Mouse (Mus musculus) granulocyte monocyte progenitor cell, adult 5-6 weeks (primary cell): ENCODE results near the gene Aknad1. TPM values are rescaled to one million over a fixed set of nuclear protein-coding genes. Genes with fewer than 3 reads are reported as not detected.

ENCODE experiments used
- ATAC-seq: replicated peaks from 2 replicates; pipeline ENCODE4 v1.8.0; 2016; ENCODE audit warnings: mild to moderate bottlenecking, moderate TSS enrichment, inconsistent platforms; ENCODE audit not compliant: poor library complexity, severe bottlenecking
- total RNA-seq, 2 experiments: library from RNA; stranded (forward) in 1 of 2; stranded (reverse) in 1 of 2; fragments of 200-712, 200-1000 nt in 1 of 2; fragments of >200 nt in 1 of 2; fragmentation: Nextera tagmentation in 1 of 2; gene quantifications; 2 replicates each; pipeline ENCODE4 v1.2.3; 2014 to 2017

The Aknad1 gene
- total RNA-seq, 2 experiments from 2014 or later: not detected

- peak; percentile 95 for ATAC-seq
Measured at GRCm38 (mm10) chr3:108737761-108738160, 1.7 kb upstream of the Aknad1 start.

DNA sequence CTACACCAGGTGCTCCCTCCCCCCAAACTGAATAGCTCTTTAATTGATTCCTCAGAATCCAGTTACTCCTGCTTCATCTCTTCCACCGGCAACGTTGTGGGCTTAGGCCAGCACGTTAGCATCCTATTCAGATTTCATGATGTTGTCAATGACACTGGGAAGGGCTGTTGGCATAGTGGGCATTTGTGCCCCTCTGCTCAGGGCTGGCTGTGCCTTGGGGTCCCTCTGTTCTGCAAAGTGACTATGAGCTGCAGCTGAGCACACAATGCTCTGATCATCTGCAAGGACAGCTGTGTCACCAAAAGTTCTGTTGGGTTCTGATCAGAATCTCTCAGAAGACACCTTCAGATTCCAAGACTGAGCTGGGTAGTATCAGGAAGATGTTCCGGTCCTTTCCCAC lies 4.6 kb downstream of the Aknad1 start:
- ATAC-seq: no peak

GRCm38 (mm10) chr3:108751061-108751460 lies 11.6 kb downstream of the Aknad1 start:
- no peak for ATAC-seq

- ATAC-seq: no peak
Measured at GRCm38 (mm10) chr3:108751691-108752090, 12.2 kb downstream of the Aknad1 start.

GRCm38 (mm10) chr3:108754541-108754940 lies 15.1 kb downstream of the Aknad1 start:
- ATAC-seq: no peak

- no peak for ATAC-seq
Measured at GRCm38 (mm10) chr3:108755542-108755941, 16.1 kb downstream of the Aknad1 start.

GRCm38 (mm10) chr3:108756131-108756530 lies 16.7 kb downstream of the Aknad1 start:
- no peak for ATAC-seq

- ATAC-seq: no peak
Measured at GRCm38 (mm10) chr3:108757570-108757969, 18.1 kb downstream of the Aknad1 start.

DNA sequence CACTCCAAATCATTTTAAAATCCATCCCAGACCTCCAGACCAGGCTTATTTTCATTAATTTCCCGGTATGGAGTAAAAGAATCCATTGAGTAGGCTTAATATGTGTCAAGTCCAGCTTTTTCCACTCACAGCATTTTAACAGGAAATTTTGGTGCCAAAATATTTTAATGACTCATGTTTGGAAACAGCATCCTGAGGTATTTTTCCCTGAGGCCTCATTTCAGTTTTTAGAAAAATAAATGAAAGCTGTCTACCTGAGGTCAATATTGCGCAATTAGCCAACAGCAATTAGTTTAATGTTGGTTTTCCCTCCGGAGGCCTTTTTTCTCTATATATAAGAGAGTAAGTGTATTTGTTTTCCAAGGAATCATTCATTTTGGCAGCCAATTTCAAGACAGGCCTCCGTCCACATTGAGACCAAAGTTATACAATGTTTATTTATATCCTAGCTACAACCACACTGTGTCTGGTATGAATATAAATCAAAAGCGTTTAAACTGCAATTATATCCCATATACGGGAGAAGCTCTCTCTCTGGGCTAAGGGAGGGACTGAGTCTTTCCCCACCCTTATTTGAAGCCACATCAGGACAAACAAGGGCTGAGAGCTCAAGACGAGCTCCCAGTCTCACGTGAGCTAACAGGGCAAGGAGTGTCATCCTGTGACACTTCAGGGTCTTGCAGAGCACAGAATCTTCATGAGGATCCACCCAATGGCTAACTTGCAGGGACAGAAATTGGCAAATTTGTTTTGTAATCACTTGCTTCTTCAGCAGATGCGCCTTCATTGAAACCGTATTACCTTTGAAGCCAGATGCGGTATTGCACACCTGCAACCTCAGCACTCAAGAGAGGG lies 20.3 kb downstream of the Aknad1 start:
- ATAC-seq: no peak

- no peak for ATAC-seq
Measured at GRCm38 (mm10) chr3:108762597-108763111, 23.2 kb downstream of the Aknad1 start.

GRCm38 (mm10) chr3:108763691-108764090 lies 24.2 kb downstream of the Aknad1 start:
- no peak for ATAC-seq

GRCm38 (mm10) chr3:108764976-108765375 lies 25.5 kb downstream of the Aknad1 start:
- no peak for ATAC-seq

DNA sequence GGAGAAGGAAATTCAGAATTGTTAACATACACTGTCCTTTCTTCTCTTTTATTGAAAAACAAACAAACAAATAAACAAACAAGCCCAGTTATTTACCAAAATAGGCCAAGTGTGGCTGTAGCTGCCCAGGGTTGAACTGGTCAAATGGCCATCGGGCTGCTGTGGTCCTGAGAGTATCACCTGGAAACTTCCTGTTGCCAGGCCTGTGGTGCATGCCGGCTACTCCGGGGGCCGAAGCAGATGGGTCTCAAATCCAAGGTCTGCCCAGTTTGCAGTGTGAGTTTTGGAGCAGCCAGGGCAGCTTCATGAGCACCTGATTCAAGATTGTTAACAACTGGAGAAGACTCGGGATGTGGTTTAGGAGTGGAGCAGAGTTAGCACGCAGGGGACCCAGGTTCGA lies 26.0 kb downstream of the Aknad1 start:
- ATAC-seq: no peak

- 0 out of 2 replicates have a peak, but pooled peaks have one; percentile 31 for ATAC-seq
Measured at GRCm38 (mm10) chr3:108766943-108767342, 27.5 kb downstream of the Aknad1 start.

DNA sequence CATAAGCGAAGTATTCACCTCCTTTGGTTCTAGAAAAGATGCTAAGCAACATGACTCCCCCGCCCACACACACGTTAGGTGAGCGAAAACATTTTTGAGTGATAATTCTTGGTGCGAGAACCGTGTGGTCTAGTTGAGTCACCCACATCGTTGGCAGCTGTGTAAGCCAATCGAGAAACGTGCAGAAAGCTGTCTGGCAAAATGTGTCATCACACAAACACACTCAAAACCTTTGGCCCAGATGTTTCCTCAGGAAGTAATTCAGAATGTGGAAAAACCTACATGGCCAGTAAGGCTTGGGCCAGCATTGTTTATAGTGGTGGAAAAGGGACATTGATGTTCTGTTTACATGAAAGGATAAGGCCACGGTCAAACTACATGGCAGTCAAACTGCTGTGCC lies 28.0 kb downstream of the Aknad1 start:
- peak; percentile 64 for ATAC-seq

DNA sequence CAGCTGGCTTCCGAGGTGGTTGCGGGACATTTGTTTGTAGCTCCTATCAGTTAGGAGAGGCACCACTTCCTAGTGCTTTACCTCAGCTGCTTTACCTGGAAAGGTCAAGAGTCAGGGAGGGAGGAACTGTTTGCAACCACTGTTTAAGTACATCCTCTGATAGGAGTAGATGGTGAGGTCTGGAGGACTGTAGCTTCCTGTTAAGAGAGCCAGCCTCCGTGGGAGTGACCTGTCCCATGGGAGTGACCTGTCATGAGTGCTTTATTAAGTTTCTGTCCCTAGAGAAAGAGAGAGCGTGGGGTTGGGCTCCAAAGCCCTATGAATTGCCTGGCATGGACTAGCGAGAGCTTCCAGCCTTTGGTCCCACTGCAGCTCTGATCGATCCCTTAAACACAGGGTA lies 30.1 kb downstream of the Aknad1 start:
- no peak for ATAC-seq

DNA sequence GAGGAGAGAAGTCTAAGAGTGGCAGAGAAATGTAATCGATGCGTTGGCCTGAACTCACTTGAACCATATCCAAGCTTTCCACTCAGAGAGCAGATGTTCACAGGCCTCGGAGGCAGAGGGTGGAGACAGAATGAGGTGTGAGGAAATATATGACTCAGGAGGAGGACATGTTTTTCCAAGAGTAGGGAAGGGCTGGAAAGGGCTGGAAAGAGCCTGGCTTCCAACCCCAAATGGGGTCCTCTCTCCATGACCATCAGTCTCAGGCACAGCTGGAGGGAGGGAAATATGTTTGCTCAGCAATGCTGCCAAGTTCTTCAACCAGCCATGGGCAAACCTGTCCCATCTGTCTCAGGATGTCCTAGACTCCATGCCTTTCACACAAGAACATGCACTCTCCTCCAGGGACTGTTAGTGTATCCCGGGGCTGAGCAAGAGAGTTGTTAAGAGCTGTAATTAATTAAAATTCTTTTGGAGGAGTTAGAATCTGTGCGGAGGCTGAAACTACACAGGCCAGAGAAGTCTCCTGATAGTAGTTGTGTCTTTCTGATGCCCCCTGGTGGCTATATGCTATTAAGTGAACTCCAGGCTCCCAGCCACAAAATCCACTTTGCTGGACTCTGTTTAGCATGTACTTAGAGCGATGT lies 31.4 kb downstream of the Aknad1 start:
- ATAC-seq: peak; percentile 71

GRCm38 (mm10) chr3:108772211-108772610 lies 32.8 kb downstream of the Aknad1 start:
- ATAC-seq: no peak

DNA sequence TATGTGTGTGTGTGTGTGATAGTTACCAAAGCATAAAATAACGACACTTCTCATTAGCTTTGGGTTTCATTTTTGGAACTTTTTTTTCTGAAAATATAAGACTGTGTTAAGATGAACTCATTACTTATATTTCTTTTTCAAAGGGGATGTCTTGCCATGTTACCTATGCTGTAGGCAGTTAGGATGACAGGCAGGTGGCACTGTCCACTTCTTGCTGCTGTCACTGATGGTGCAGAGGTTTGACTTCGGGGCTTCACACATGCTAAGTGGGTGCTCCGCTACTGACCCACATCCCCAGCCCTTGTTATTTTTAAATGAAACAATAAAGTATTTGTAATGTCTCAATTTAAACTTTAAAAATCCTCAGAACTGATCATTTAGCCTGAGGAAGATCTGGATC lies 33.4 kb downstream of the Aknad1 start:
- ATAC-seq: no peak

- ATAC-seq: no peak
Measured at GRCm38 (mm10) chr3:108778761-108779540, 39.5 kb downstream of the Aknad1 start.
